Mouse (Mus musculus) kidney, adult 2 months (tissue): ENCODE results near the gene Jag2.
A peak's percentile ranks its signal among the peaks of the same experiment; 100 is the strongest.

Experiments used
- CTCF ChIP-seq: fragments of 200-500 bp; conservative IDR thresholded peaks from 2 replicates; pipeline ENCODE4 v1.5.1; 2011; ENCODE audit warnings: low read depth, mild to moderate bottlenecking, control low read depth, low read length, moderate library complexity, mixed read lengths; ENCODE audit not compliant: insufficient read depth, insufficient read length
- POLR2A ChIP-seq: fragments of 200-500 bp; IDR thresholded peaks from one replicate; pipeline ENCODE4 v1.6.1; 2011; ENCODE audit warnings: low read depth, low read length, control low read depth

DNA sequence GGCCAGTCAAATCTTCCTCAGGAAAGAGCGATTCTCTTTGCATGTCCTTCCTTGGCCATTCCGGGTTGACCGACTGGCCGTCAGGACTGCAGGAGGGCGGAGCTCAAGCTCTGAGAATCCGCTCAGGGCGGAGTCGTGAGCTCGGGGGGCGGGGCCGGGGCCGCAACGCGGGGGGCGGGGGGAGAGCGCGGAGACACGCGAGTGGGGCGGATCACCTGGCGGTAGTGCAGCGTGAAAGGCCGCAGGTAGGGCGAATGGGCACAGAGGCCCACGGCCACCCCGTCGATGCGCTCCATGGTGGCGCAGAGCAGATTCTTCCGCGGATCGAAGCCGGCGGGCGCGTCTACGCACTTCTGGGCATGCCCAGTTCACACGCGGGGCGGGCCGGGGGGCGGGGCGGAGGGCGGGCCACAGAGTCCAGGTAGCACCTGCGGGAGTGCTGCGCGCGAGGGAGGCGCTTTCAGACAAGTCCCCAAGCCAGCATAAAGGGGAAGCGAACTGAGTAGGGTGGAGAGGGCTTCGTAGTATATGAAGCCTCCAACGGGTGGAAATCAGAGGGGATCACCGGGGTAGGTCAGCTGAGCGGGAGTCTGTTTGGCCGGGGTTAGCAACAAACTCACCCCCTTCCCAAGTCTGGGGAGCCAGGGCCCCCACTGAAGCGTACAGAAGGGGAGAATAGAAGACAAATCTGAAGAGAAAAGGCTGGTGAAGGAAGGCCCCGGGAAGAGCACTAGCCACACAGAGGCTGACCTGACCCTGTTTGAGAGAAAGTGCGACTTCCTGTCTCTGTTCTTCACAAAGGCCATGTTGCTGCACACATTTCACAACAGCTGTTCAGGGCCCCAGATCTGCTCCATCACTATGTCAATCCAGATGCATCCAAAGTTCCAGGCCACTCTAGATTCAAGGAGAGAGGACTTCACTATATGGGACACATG is 12.5 kb upstream of the Jag2 start, which contains the start of gene Nudt14:
- TF ChIP-seq POLR2A, result peak; percentile 20
- TF ChIP-seq CTCF, result no peak
